ENCODE assay signal across 8 mouse cellular contexts in genomic region chr10:117844782-117845596, GRCm38 (mm10). TPM values are rescaled to one million over a fixed set of nuclear protein-coding genes. Genes with fewer than 3 reads are reported as not detected.
DNase-seq lines count a peak whose midpoint lies in the region; ATAC-seq and TF ChIP-seq lines count a peak whose summit lies in the region.

No protein-coding gene starts in this region.

- peaks cover 13 to 14% of the 10 kb centered on the region in 2 experiments for H3K4me1 ChIP-seq in MEL (ENCODE audit: control insufficient read depth in 1 of 2, insufficient read depth in 2 of 2, low read length in 2 of 2)

- H3K9me3 ChIP-seq in MEL (replicated peaks; ENCODE audit: insufficient read depth, low read length), result no peaks in the 10 kb centered on the region

- DNase-seq in MEL (ENCODE audit: low read depth, low spot score), result peak; percentile 72
- DNase-seq in cerebellum, adult 9-10 months, result peak; percentile 50
- peak; percentile 35 for DNase-seq in forelimb bud, embryonic 11.5 days (ENCODE audit: low read depth, low spot score)
- peak; percentile 61 to 69 for DNase-seq in layer of hippocampus, postnatal 10 days (ENCODE audit: low spot score in 2 of 2)
- peak; percentile 86 for DNase-seq in lung, postnatal 10 days
- DNase-seq in ovary, postnatal 10 days (ENCODE audit: low spot score), result peak; percentile 53
- peak; percentile 72 for DNase-seq in thymus, postnatal 0 days (ENCODE audit: low spot score)

- no peak for TF ChIP-seq RAD21 in MEL (IDR thresholded peaks at IDR 0.05; ENCODE audit: low read depth, low read length)

- peak overlapping the region; percentile 81 for H3K9ac ChIP-seq in MEL (ENCODE audit: control insufficient read depth, low read depth, low read length, poor library complexity, severe bottlenecking)

- TF ChIP-seq EP300 in MEL (IDR thresholded peaks at IDR 0.05; ENCODE audit: low read depth in 1 of 2, low read length in 2 of 2), result no peak

- H3K4me3 ChIP-seq in MEL (ENCODE audit: control insufficient read depth in 1 of 2, insufficient read depth in 1 of 2, low read depth in 2 of 2, low read length in 2 of 2), result peak overlapping the region; percentile 67 to 79

- peak overlapping the region; percentile 70 for H3K27ac ChIP-seq in MEL (ENCODE audit: control insufficient read depth, low read depth, low read length)

- H3K36me3 ChIP-seq in MEL (ENCODE audit: control insufficient read depth in 1 of 2, insufficient read depth in 2 of 2, low read length in 2 of 2), result peaks cover 0 to 22% of the 10 kb centered on the region in 2 experiments; a peak in 3 of 4 replicates

- no peak for TF ChIP-seq POLR2A in MEL (IDR thresholded peaks at IDR 0.05; ENCODE audit: control insufficient read depth in 1 of 2, insufficient read depth in 1 of 2, low read depth in 1 of 2, low read length in 2 of 2, poor library complexity in 1 of 2)

- H3K27me3 ChIP-seq in MEL (ENCODE audit: control insufficient read depth in 1 of 2, insufficient read depth in 2 of 2, low read length in 2 of 2), result no peaks in the 10 kb centered on the region

- no peak for TF ChIP-seq CTCF in MEL (IDR thresholded peaks at IDR 0.05 in 2 of 3, conservative IDR thresholded peaks at IDR 0.05 in 1 of 3; ENCODE audit: control insufficient read depth in 1 of 3, insufficient read depth in 1 of 3, low read depth in 2 of 3, low read length in 3 of 3, poor library complexity in 1 of 3, severe bottlenecking in 1 of 3)

- ATAC-seq in hematopoietic stem cell, adult 5-6 weeks (replicated peaks in 1 of 2; ENCODE audit: insufficient read depth in 1 of 2, low FRiP score in 2 of 2, low TSS enrichment in 1 of 2, low read depth in 1 of 2, poor library complexity in 2 of 2, severe bottlenecking in 2 of 2), result peak; percentile 17 to 27

- H3K79me2 ChIP-seq in MEL (ENCODE audit: control insufficient read depth, insufficient read depth, low read length, poor library complexity), result peaks cover 40% of the 10 kb centered on the region

TF ChIP-seq in MEL, 35 proteins besides CTCF, POLR2A, EP300 and RAD21:
- TF ChIP-seq POLR2AphosphoS5 (IDR thresholded peaks at IDR 0.05; ENCODE audit: borderline replicate concordance, low read depth, low read length) (no peak), ELF1 (IDR thresholded peaks at IDR 0.05; ENCODE audit: low read depth, low read length) (peak; percentile 55; the same call in 1 of the 2 replicates), SIN3A (IDR thresholded peaks at IDR 0.05; ENCODE audit: low read length) (peak; percentile 66), ZC3H11A (IDR thresholded peaks at IDR 0.05; ENCODE audit: low read depth, low read length) (no peak), ETS1 (IDR thresholded peaks at IDR 0.05; ENCODE audit: low read depth, low read length) (peak; percentile 59), SMC3 (IDR thresholded peaks at IDR 0.05; ENCODE audit: low read depth, low read length) (no peak), RCOR1 (IDR thresholded peaks at IDR 0.05; ENCODE audit: low read depth, low read length) (peak; percentile 58), MXI1 (IDR thresholded peaks at IDR 0.05; ENCODE audit: low read depth, low read length) (peak; percentile 49; the same call in 1 of the 2 replicates), CHD1 (IDR thresholded peaks at IDR 0.05; ENCODE audit: low read depth, low read length) (peak; percentile 5; the same call in 1 of the 2 replicates), NELFE (IDR thresholded peaks at IDR 0.05; ENCODE audit: low read depth, low read length) (no peak), ZNF384 (IDR thresholded peaks at IDR 0.05; ENCODE audit: low read depth, low read length) (peak; percentile 96), NRF1 (IDR thresholded peaks at IDR 0.05; ENCODE audit: insufficient read depth, low read depth, low read length, poor library complexity, severe bottlenecking) (no peak)

RNA-seq across cellular contexts. Expression of gene Rap1b, which starts 0.8 kb away (rescaled TPM):
- 42.3 and 47.4 TPM in 2 replicates for total RNA-seq in MEL (2012; rRNA removed)
- polyA plus RNA-seq in MEL (2012; ENCODE audit: insufficient read depth in 1 of 2, insufficient read length in 2 of 2, low read depth in 1 of 2, low replicate concordance in 2 of 2, missing spikeins in 1 of 2), result 10 to 100 TPM; 83.3 to 89.1 TPM
- total RNA-seq in hematopoietic stem cell, adult 5-6 weeks (2017), result 123 and 126 TPM in 2 replicates
- 10 to 100 TPM; 97.5 to 99.8 TPM for total RNA-seq in layer of hippocampus, postnatal 10 days (2021)
- 234 and 261 TPM in 2 replicates for polyA plus RNA-seq in thymus, postnatal 0 days (2015; fragmentation: Nextera tagmentation; extraction: Ambion mirVana)

RNA-seq across cellular contexts. Expression of gene Nup107, which starts 52.5 kb away (rescaled TPM):
- total RNA-seq in MEL (2012; rRNA removed), result 77.8 and 80.2 TPM in 2 replicates
- 10 to 100 TPM in 1 of 2 experiments, not detected in 1; 91.6 TPM for polyA plus RNA-seq in MEL (2012; ENCODE audit: insufficient read depth in 1 of 2, insufficient read length in 2 of 2, low read depth in 1 of 2, low replicate concordance in 2 of 2, missing spikeins in 1 of 2)
- 96.1 and 101 TPM in 2 replicates for total RNA-seq in hematopoietic stem cell, adult 5-6 weeks (2017)
- total RNA-seq in layer of hippocampus, postnatal 10 days (2021), result 10 to 100 TPM; 17.3 to 20.7 TPM
- 73.7 and 81.7 TPM in 2 replicates for polyA plus RNA-seq in thymus, postnatal 0 days (2015; fragmentation: Nextera tagmentation; extraction: Ambion mirVana)

Comparison
In these comparisons a context has a peak if more than half of its experiments do, and no peak if none do; other contexts are left out.
1. Peak in every context shown above with its lines: DNase-seq, ATAC-seq, H3K4me3 ChIP-seq and H3K27ac ChIP-seq.
2. DNase-seq: peak in every context shown above with its lines; median percentile 86 in lung, postnatal 10 days; 72 in MEL; 72 in thymus, postnatal 0 days; 65 in layer of hippocampus, postnatal 10 days; 53 in ovary, postnatal 10 days; 50 in cerebellum, adult 9-10 months; 35 in forelimb bud, embryonic 11.5 days.